Mouse (Mus musculus) liver, postnatal 0 days (tissue): Measurements from ENCODE around the gene Trmu.

ENCODE experiments used
- CTCF ChIP-seq: sonication (generic); IDR thresholded peaks from 2 replicates; pipeline ENCODE4 v1.5.1; 2016; ENCODE audit warnings: antibody characterized with exemption, low read depth
- EP300 ChIP-seq: IDR thresholded peaks from 2 replicates; pipeline ENCODE4 v1.6.1; 2016; ENCODE audit warnings: antibody characterized with exemption, low read depth, mild to moderate bottlenecking

GRCm38 (mm10) chr15:85831954-85832590 lies 47.0 kb upstream of the Trmu start, which contains the start of gene Ttc38:
- TF ChIP-seq CTCF (no peak), EP300 (peak; percentile 49; the same call in 1 of the 2 replicates)
